Mouse (Mus musculus) mouse trophoblast stem cell (cell line): ENCODE data around the gene Gm10696.
"Not testable (repeated sequence)": the region's sequence is repeated elsewhere in the genome, so short reads cannot be mapped to it uniquely, and the experiment has no call there.

Source experiments
- in situ Hi-C, 2 experiments: fragments of 300-500 bp; cut with MseI, MboI; formaldehyde crosslinking; loops; 2 replicates in 1 of 2; 3 replicates in 1 of 2; pipeline ENCODE4 v1.15.1; 2025

The Gm10696 gene

GRCm38 (mm10) chr3:94178093-94178492, at the start of gene Gm10696:
Gene Gm10696 (minus strand): TSS chr3:94178193.
- in situ Hi-C loops = not testable (repeated sequence)

- in situ Hi-C loops = not testable (repeated sequence)
Observed at GRCm38 (mm10) chr3:94196414-94196813, 18.4 kb upstream of the Gm10696 start, which contains the start of gene Gm5286. Gene Gm5286 (plus strand): TSS chr3:94196714.

- in situ Hi-C loops = not testable (repeated sequence)
Observed at GRCm38 (mm10) chr3:94167351-94167750, 10.6 kb downstream of the Gm10696 start.
